Mouse (Mus musculus) frontal cortex, adult (tissue): ENCODE data around the gene Rbpjl.

Experiments
- ATAC-seq: cut with Nextera tagmentation; 2 replicates; pipeline ENCODE4 v1.9.2; 2017; ENCODE audit warnings: mild to moderate bottlenecking, moderate library complexity, mixed read lengths; ENCODE audit not compliant: low TSS enrichment

Gene Rbpjl

DNA sequence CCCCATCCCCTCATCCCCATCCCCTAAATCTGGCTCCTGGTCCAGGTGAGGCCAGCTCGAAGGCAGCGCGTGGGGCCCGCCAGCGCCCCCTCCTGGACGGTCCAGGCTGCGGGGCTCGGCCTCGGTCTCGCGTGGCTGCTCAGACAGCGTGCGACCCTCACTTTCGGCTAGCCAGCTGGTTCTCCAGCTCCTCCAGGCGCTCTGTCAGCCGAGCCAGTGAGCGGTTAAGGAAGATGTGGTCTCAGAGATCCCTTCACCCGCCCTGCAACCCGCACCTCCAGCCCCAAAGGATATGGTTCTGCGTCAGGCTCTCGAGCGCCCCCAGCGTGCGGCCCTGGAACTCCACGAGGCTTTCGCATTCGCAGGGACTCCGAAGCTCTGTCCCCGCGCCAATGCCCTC is 13.4 kb upstream of the Rbpjl start:
- peak; percentile 86 for ATAC-seq

DNA sequence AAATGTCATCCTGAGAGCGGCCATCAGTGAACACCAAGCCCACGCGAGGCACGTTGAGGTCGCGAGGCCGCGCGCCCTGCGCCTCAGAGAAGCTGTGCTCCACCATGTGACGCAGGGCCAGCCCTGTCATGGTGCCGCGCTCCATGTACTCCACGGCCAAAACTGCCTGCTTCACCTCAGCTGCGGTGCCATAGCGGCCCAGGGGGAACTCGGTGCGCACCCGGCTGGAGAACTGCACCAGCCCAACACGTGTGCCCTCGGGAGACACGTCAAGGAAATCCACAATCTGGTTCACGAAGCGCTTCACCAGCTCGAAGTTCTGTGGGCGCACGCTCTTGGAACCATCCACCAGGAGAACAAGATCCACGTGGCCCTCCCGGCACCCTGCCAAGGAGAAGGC is 9.8 kb upstream of the Rbpjl start:
- ATAC-seq = no peak

DNA sequence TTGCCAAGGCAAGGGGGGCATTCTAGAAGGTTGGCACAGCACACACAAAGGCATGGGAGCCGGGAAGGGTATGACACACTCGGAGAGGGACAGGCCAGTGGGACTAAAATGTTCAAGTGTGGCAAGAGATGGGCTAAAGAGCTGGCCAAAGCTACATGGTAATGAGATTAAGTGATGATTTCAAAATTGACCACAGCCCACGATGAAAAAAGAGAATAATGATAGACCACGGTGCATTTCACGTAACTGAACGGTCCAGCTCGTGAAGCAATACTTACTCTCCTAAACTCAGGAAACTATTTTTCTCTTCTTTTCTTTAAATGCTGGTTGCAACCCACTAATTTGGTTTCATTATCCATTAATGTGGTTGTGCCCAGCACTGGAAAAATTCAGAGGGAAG is 6.9 kb upstream of the Rbpjl start:
- no peak for ATAC-seq

DNA sequence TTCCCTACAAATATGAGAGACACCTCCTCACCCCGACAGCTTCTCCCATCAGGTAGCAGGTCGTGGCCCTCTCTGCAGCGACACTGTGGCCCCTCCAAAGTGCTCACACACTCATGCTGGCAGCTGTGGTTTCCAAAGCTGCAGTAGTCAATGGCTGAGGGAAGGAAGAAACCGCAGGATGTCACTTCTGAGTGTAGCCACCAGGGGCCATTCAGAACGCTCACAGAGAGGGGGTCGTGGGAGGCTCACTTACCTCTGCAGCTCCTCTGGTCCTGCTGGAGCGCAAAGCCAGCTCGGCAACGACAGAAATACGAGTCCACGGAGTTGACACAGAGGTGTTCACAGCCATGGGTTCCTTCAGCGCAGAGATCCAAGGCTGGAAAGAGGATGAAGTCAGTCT is 6.0 kb upstream of the Rbpjl start:
- no peak for ATAC-seq

DNA sequence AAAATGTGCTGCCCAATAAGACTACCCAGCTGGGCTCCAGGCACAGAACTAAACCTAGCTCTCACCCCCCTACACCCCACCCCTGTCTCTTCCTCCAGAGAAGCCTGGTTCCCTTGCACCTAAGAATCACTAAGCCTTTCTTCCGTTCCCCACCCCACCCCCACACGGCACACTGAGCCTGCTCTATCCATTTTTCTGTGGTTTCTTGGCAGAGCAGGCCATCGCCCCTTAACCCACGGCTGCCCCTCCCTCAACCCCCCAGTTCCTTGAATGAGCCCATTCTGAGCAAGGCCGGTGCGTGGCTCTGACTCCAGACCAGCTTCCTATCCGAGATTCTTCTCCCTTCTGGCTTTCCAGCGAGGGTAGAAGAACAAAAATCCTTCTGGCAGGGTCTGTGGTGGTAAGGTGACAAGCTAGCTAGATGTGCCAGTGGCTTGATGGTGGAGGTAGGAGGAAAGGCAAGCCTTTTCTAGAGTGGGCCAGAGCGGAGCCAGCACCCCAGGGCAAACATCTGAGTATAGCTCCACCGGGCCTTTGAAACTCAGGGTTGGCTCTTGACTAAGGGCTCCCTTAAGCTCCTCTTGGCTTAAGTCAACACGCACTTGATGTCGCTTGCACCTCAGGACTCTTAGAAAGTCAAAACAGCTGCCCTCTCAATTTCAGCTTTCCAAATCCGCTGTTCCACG is 598 bp downstream of the Rbpjl start:
- ATAC-seq = no peak

DNA sequence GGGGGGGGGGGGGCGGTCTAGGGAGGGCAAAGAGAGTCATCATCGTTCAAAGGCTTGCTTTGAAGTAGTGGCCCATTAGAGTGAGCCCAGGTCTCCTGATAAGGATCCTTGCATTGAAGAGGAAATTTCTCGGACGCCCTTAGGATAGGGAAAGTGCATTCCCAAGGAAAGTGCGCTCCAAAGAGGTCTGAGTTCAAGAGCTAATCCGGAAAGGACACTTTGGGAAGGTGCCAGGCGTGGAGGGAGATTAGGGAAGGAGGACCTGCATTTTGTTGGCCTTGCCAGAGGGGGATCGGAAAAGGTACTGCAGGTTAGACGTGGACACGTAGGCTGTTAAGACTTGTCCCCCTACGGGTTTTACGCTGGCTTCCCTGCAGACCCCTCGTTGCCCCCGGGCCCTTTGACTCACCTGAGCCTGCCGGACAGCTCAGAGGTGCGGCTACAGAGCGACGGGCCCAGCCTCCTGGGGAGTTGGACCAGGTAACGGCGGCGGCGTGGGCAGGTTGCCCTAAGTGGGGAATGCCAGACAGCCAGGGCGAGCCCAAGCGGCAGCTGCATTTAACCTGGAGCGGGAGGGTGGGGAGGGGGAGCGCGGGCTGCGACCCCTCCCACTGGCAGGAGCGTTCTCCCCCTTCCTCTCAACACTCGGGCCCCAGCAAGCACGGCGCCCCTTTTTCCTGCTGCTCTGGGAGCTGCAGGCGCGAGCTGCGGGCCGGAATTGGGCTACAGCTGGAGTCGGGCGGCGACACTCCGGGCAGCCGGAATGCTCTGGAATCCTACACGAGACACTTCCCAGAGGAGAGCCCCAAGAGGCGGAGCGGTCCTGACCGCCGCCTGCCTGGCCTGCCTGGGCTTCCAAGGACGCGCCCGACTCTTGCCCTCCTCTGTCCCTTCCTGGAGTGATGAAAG is 1.4 kb downstream of the Rbpjl start:
- ATAC-seq = 0 out of 2 replicates have a peak, but pooled peaks have one; percentile 24

GRCm38 (mm10) chr2:164405060-164405459 is 2.1 kb downstream of the Rbpjl start, which contains the start of gene Matn4:
TSS of gene Matn4 (minus strand) at chr2:164405160.
- no peak for ATAC-seq

GRCm38 (mm10) chr2:164405519-164405918 is 2.6 kb downstream of the Rbpjl start:
- ATAC-seq = no peak

DNA sequence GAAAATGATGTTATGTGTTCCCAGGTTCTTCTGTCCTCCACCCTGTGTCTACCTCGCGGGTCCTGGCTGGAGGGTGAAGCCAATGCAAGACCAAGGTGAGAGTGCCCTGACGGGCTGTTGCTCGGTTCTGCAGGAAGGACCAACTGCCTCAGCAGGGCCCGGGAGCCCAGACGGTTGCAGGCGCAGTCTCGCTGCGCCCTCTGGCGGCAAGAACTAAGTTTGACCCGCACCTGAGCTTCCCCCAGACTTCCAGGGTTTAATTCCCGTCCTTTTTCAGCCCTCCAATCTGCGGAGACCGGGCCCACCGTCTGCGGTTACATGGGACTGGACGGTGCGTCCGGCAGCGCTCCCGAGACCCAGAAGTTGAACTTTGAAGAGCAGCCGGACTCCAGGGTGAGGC is 4.8 kb downstream of the Rbpjl start:
- peak; percentile 80; the same call in 1 of the 2 replicates for ATAC-seq

DNA sequence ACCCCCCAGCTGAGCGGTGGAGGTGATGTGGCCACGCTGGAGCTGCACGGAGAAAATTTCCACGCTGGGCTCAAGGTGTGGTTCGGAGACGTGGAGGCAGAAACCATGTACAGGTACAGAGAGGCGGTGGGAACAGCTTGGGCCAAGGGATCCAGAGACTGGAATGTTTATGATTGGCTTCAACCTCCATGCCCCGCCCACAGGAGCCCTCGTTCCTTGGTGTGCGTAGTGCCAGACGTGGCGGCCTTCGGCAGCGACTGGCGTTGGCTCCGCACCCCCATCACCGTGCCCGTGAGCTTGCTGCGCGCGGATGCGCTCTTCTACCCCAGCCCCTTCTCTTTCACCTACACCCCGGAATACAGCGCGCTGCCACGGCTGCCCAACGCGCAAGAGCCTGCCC is 11.2 kb downstream of the Rbpjl start:
- ATAC-seq = no peak

DNA sequence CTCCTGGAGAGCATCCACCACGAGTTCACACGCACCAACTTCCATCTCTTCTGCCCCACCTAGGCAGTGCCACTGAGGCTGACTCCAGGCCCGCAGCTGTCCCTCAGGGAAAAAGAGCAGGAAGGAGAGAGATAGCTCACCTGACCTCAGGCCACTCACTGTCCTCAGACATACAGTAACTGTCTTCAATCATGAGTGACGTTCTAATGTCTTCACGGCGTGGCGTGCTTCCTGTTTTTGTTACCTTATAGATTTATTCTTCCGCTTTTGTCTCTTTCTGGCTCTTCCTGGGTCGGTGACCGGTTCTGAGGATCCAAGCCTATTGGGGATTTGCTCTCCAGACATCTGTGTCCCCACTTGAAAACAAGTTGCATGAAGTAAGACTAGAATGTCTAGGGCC is 11.6 kb downstream of the Rbpjl start:
- no peak for ATAC-seq

DNA sequence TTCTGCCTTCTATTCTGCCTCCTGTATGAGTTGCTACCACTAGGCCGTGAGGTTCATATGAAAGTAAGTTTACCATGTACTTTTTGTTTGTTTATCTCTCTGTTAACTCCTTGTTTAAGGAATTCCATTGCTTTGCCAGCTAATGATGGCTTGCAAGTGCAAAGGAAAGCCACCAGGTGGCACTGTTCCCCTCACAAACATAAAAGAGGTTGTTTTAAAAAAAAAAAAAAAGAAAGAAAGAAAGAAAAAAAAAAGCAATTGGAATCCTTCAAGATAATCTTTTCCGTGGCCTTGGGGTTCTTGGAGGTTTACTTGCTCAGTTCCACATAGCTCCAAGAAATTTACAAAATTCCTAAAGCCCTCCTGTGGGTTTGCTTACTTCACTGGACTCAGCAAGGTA is 14.3 kb downstream of the Rbpjl start:
- ATAC-seq = no peak

DNA sequence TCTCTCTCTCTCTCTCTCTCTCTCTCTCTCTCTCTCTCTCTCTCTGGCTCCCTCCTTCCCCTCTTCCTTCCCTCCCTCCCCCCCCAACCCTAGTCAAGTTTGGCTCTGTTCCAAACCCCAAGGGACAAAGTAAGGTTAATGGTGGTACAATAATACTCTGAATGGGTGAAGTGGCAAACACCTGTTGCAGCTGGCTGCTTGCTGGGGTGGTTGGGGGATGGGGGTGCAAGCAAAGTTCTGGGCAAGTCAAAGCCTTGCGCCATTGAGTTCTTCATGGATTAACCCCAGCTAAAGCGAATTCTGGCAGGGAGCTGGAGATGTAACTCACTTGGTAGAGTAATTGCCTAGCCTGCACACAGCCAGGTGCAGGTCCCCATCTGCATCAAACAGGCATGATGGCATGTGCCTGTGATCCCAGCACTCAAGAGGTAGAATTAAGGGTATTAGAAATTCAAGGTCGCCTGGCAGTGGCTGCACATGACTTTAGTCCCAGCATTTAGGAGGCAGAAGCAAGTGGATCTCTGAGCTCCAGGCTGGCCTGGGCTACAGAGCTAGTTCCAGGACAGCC is 15.5 kb downstream of the Rbpjl start:
- no peak for ATAC-seq

DNA sequence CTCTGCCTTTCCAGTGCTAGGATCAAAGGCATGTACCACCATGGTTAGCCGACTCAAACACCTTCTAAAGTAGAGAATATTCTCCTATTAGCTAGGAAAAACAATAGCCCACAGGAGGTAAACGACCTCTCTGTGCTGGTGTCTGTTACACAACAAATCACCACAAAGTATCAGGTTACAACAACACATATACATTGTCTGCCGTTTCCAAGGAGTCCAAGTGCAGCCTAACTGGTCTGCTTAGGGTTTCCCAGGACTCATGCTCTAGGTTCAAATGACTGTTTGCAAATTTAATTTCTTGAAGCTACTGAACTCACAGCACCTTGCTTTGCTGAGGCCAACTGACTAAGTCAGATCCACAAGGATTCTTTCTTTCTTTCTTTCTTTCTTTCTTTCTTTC is 16.5 kb downstream of the Rbpjl start:
- ATAC-seq = no peak

DNA sequence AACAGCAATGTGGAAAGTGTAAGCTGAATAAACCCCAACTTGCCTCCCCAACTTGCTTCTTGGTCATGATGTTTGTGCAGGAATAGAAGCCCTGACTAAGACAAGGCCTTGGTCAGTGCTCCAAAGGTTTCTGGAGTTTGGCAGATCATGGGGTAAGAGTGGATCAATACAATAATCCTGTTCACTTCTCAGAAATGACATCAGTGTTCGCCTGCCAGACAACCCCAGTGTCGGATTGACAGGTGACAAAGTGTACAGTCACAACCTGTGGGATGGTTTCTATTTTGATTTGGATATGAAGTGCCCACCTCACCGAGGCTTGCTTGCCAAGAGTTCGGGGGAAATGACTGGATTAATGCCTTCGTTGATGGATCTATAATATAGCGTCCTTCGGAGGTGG is 18.4 kb downstream of the Rbpjl start:
- no peak for ATAC-seq

GRCm38 (mm10) chr2:164421979-164422378 is 19.0 kb downstream of the Rbpjl start:
- ATAC-seq = no peak

- no peak for ATAC-seq
These were observed 19.9 kb downstream of the Rbpjl start for GRCm38 (mm10) chr2:164422675-164423393.

- ATAC-seq = peak; percentile 20; the same call in 1 of the 2 replicates
These were observed 20.5 kb downstream of the Rbpjl start for GRCm38 (mm10) chr2:164423464-164423863.

DNA sequence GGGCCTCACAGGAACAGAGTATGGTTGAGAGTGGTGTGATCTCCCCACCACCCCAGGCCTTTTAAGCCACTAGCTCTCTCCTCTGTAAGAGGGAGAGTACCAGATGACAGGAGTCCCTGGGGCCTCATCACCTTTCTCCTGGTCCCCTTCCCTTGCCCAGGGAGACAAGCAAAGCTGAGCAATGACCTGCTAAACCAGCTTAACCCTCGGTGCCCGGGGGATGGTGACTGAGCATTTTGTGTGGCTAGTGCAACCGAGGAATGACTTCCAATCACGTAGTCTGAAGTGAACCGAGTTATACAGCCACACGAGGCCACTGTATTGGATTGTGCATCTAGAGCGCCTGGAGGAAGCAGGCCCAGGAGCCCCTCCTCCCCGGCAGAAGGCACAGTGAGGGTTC is 21.5 kb downstream of the Rbpjl start:
- ATAC-seq = no peak

- peak; percentile 41; the same call in 1 of the 2 replicates for ATAC-seq
These were observed 22.5 kb downstream of the Rbpjl start for GRCm38 (mm10) chr2:164425401-164425800.

GRCm38 (mm10) chr2:164426121-164426520 is 23.2 kb downstream of the Rbpjl start:
- ATAC-seq = no peak

DNA sequence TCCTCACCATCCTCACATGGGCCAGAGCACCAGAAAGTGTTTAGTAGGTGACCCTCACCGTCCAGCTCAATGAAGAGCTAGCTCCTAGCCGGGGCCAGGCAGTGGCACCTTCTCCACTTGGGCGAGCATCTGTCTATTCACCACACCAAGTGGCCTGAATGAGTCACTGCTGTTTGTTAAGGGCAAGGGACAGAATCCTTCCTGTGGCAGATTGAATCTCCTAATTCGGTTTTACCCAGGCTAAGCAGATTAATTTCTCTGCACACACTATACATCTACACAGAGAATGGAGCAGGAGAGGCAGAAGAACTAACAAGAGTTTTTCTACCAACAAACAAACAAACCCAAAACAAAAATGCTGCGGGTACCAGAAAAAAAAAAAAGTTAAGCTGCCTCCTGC is 24.0 kb downstream of the Rbpjl start:
- no peak for ATAC-seq
